Mouse (Mus musculus) ZHBTc4 (cell line): Measurements from ENCODE around the gene Atp13a4.

Source experiments
- DNase-seq: peaks from one replicate; pipeline ENCODE4 v3.0.0-alpha.2; 2011; ENCODE audit warnings: low read depth, low spot score

The Atp13a4 gene

GRCm38 (mm10) chr16:29544829-29545228 is at the start of gene Atp13a4:
Gene Atp13a4 (minus strand): TSS chr16:29544864.
- DNase-seq, result no peak

- no peak for DNase-seq
Observed at GRCm38 (mm10) chr16:29592171-29592570, 47.5 kb upstream of the Atp13a4 start.

GRCm38 (mm10) chr16:29579787-29580176 is 35.1 kb upstream of the Atp13a4 start:
- DNase-seq, result peak; percentile 14

- peak; percentile 98 for DNase-seq
Observed at GRCm38 (mm10) chr16:29579167-29579786, 34.6 kb upstream of the Atp13a4 start, which contains the start of gene Opa1. Gene Opa1 (plus strand): TSS chr16:29579334.

- DNase-seq, result peak; percentile 65
Observed at GRCm38 (mm10) chr16:29575620-29576019, 31.0 kb upstream of the Atp13a4 start.

GRCm38 (mm10) chr16:29574013-29574412 is 29.3 kb upstream of the Atp13a4 start:
- no peak for DNase-seq

- peak; percentile 77 for DNase-seq
Observed at GRCm38 (mm10) chr16:29560869-29561268, 16.2 kb upstream of the Atp13a4 start.

- DNase-seq, result peak; percentile 88
Observed at GRCm38 (mm10) chr16:29560454-29560853, 15.8 kb upstream of the Atp13a4 start.

- peak; percentile 12 for DNase-seq
Observed at GRCm38 (mm10) chr16:29559667-29560066, 15.0 kb upstream of the Atp13a4 start.

GRCm38 (mm10) chr16:29541261-29541683 is 3.4 kb downstream of the Atp13a4 start:
- DNase-seq, result no peak

GRCm38 (mm10) chr16:29539906-29540305 is 4.8 kb downstream of the Atp13a4 start:
- no peak for DNase-seq

GRCm38 (mm10) chr16:29536411-29537204 is 8.1 kb downstream of the Atp13a4 start:
- no peak for DNase-seq

GRCm38 (mm10) chr16:29535866-29536265 is 8.8 kb downstream of the Atp13a4 start:
- no peak for DNase-seq

GRCm38 (mm10) chr16:29533641-29534040 is 11.0 kb downstream of the Atp13a4 start:
- no peak for DNase-seq

- no peak for DNase-seq
Observed at GRCm38 (mm10) chr16:29527085-29527484, 17.6 kb downstream of the Atp13a4 start.

- DNase-seq, result no peak
Observed at GRCm38 (mm10) chr16:29526585-29526984, 18.1 kb downstream of the Atp13a4 start.

GRCm38 (mm10) chr16:29512495-29512894 is 32.2 kb downstream of the Atp13a4 start:
- DNase-seq, result no peak

- DNase-seq, result no peak
Observed at GRCm38 (mm10) chr16:29510743-29511142, 33.9 kb downstream of the Atp13a4 start.

- no peak for DNase-seq
Observed at GRCm38 (mm10) chr16:29509881-29510280, 34.8 kb downstream of the Atp13a4 start.

- no peak for DNase-seq
Observed at GRCm38 (mm10) chr16:29504671-29505070, 40.0 kb downstream of the Atp13a4 start.

- DNase-seq, result no peak
Observed at GRCm38 (mm10) chr16:29504198-29504597, 40.5 kb downstream of the Atp13a4 start.

GRCm38 (mm10) chr16:29491031-29491430 is 53.6 kb downstream of the Atp13a4 start:
- no peak for DNase-seq

GRCm38 (mm10) chr16:29481439-29481838 is 63.2 kb downstream of the Atp13a4 start:
- no peak for DNase-seq
